Mouse (Mus musculus) layer of hippocampus, adult 2 months (tissue): Measurements from ENCODE around the gene Uckl1. TPM values are rescaled to one million over a fixed set of nuclear protein-coding genes. Genes with fewer than 3 reads are reported as not detected.

Source experiments
- DNase-seq, 2 experiments: peaks; one replicate each; pipeline ENCODE4 v3.0.0; 2022; ENCODE audit warnings: low spot score in 2 of 2
- H3K27ac ChIP-seq: fragments of 200-600 bp; 2 replicates; pipeline ENCODE4 v1.8.1; 2022
- H3K4me3 ChIP-seq: fragments of 200-600 bp; 2 replicates; pipeline ENCODE4 v1.8.1; 2022; ENCODE audit warnings: mild to moderate bottlenecking
- CTCF ChIP-seq: fragments of 200-600 bp; conservative IDR thresholded peaks from 2 replicates; pipeline ENCODE4 v1.8.1; 2022; ENCODE audit warnings: antibody characterized with exemption, mild to moderate bottlenecking, moderate library complexity
- long read RNA-seq, 2 experiments: library from polyadenylated mRNA; stranded (forward); transcript quantifications; one replicate each; pipeline ENCODE4 v2.0.0; 2021; ENCODE audit warnings: borderline mapping rate in 2 of 2
- total RNA-seq, 2 experiments: library from RNA; stranded (reverse); gene quantifications; 2 replicates each; pipeline ENCODE4 v1.2.3; 2021

The Uckl1 gene
- 10 to 100 TPM; 68.2 to 73.8 TPM for total RNA-seq
- long read RNA-seq, experiment 1, partial matches to known transcripts, result 4 of 36 reads
- long read RNA-seq, experiment 1, other reads (novel, unspliced or antisense), result 30 of 36 reads
- long read RNA-seq, experiment 2, partial matches to known transcripts, result 1 of 53 reads
- long read RNA-seq, experiment 2, other reads (novel, unspliced or antisense), result 50 of 53 reads

DNA sequence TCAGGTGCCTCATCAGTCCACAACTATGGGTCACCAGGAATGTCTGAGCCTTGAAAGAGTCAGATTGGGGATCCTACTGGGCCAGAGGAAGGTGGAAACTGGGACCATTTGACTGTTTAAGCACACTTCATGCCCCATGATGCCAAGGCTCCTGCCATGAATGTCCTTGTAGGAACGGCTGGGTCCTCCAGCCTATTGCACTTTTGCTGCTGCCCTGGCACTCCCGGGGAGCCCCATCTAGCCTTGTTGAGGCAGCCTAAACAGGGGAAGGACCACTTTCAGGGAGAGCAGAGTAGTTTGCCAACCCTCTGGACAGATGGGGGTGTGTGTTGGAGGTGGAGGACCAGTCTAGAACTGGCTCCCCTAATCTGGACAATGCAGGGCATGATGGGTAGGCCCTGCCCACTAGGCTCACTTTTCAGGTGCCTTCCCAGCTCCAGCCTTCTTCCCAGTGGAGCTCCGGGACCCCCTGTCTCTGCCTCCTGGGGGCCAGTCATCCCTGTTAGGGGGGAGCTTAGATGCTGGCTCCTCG is at the start of gene Uckl1:
TSS of gene Uckl1 (minus strand) at position 482 of the 532 bp plus-strand sequence.
- DNase-seq, result no peak
- TF ChIP-seq CTCF, result no peak
- H3K27ac ChIP-seq, result no peak within 1 kb of the TSS
- no peak within 1 kb of the TSS for H3K4me3 ChIP-seq

DNA sequence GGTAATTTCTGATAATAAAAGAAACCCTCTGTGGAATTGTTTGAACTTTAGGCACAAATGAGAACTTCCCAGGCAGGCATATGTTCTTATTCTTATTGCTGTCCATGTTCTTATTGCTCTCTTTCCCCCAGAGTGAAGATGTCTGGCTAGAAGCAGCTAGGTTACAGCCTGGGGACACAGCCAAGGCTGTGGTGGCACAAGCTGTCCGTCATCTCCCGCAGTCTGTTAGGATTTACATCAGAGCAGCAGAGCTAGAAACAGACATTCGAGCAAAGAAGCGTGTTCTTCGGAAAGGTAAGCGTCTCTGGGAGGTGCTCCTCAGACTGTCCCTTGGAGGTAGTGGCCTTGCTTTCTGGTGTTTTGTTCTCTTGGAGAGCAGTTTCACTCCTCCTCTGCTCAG is 47.9 kb upstream of the Uckl1 start:
- Histone ChIP-seq H3K4me3 (no peak overlapping the region), H3K27ac (peak overlapping the region; percentile 72)
- TF ChIP-seq CTCF, result no peak
- DNase-seq, result peak in 1 of 2 experiments; percentile 19

DNA sequence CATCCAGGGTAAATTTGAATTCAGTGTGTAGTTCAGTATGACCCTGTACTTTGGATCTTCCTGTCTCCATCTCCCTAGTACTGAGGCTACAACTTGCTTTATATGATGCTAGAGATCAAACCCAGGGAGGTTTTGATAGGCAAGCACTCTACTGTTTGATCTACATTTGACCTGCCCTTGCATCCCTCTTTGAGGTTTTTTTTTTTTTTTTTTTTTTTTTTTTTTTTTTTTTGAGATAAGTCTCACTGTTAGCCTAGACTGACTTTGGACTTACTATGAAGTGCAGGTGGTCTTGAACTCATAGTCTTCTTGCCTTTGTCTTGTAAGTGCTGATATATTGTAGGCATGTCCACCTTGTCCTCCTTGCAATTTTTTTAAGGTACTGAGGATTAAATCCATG is 43.8 kb upstream of the Uckl1 start:
- no peak for TF ChIP-seq CTCF
- no peak overlapping the region for H3K4me3 ChIP-seq
- DNase-seq, result no peak
- H3K27ac ChIP-seq, result no peak overlapping the region

DNA sequence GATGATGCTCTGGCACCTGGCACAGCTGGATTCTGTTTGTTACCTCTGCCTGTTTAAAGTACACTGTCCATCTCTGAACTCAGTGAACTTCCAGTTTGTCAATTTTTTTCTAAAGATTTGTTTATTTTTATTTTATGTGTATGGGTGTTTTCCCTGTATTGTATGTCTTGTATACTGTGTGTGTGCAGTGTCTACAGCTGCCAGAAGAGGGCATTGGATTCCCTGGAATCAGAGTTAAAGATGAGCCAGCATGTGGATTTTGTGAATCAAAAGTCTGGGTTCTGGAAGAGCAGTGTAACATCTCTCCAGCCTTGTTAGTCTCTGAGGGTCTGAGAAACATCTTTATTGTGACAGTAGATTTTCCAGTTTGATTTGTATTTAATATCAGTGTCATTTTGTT is 38.7 kb upstream of the Uckl1 start:
- H3K4me3 ChIP-seq, result no peak overlapping the region
- no peak overlapping the region for H3K27ac ChIP-seq
- DNase-seq, result peak in 1 of 2 experiments; percentile 32
- TF ChIP-seq CTCF, result peak; percentile 83

DNA sequence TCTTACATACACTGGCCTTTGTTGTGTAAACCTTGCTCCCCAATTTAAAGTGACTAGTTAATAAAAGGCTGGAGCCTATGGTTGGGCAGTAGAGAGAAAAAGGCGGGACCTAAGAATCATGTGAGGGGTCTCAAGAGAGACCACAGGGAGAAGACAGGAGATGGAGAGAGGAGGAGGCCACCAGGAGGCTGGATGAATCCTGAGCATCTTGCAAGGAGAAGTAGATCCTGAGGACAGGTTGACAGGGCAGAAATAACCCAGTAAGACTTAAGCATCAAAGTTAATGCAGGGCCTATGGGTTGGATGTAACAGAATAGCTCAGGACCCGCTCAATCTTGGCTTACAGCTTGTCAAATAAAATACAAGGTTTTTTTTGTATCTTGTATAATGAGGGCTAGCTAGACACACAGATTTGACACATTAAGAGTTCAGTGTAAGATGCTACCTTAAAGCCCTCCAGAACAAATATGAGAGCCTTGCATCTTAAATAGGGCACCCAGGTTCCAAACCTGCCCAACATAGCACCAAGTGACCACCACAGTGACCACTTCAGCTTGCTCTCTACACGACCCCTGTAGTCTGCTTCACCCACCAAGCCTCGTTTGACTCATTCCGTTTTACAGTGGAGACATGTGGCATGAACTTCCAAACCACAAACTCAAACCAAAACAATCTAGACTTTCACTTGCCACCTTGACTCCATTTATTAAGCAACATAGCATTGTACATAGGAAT is 34.2 kb upstream of the Uckl1 start:
- TF ChIP-seq CTCF, result no peak
- Histone ChIP-seq H3K27ac (no peak overlapping the region), H3K4me3 (no peak overlapping the region)
- no peak for DNase-seq

DNA sequence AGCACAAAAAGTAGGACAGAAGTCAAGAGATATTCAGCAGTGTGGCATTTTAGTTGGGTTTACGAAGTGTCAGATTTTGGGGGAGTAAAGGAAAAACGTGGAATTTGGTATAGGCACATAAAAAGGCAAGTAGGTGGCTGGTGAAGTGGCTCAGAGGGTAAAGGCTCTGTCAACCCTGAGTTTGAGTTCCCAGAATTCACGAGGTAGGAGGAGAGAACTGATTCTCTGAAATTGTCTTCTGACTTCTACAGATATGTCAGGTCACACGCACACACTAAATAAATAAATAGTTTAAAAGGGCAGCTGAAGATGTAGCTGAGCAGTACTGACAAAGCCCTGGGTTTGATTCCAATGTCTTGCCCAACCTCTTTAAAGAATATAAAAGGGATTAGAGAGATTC is 17.7 kb upstream of the Uckl1 start:
- H3K4me3 ChIP-seq, result peak overlapping the region; percentile 76; the same call in 1 of the 2 replicates
- TF ChIP-seq CTCF, result no peak
- no peak overlapping the region for H3K27ac ChIP-seq
- no peak for DNase-seq

DNA sequence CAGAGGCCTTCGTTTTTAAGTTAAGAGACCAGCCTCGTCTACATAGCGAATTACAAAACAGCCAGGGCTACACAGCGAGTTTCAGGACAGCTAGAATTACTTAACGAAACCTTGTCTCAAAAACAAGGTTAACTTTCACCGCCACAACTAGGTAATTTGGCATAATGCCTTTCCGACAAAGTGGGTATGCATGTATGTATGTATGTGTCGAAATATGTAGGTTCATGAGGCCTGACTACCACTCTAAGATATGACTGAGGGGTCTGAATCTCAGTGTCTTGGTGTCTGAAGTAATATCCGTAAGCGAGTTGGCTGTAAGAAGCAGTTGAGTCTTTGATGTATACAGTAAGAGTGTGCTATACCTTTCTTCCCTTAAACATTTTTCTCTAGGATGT is 17.1 kb upstream of the Uckl1 start:
- no peak for DNase-seq
- no peak for TF ChIP-seq CTCF
- H3K4me3 ChIP-seq, result peak overlapping the region; percentile 76
- peak overlapping the region; percentile 97 for H3K27ac ChIP-seq

DNA sequence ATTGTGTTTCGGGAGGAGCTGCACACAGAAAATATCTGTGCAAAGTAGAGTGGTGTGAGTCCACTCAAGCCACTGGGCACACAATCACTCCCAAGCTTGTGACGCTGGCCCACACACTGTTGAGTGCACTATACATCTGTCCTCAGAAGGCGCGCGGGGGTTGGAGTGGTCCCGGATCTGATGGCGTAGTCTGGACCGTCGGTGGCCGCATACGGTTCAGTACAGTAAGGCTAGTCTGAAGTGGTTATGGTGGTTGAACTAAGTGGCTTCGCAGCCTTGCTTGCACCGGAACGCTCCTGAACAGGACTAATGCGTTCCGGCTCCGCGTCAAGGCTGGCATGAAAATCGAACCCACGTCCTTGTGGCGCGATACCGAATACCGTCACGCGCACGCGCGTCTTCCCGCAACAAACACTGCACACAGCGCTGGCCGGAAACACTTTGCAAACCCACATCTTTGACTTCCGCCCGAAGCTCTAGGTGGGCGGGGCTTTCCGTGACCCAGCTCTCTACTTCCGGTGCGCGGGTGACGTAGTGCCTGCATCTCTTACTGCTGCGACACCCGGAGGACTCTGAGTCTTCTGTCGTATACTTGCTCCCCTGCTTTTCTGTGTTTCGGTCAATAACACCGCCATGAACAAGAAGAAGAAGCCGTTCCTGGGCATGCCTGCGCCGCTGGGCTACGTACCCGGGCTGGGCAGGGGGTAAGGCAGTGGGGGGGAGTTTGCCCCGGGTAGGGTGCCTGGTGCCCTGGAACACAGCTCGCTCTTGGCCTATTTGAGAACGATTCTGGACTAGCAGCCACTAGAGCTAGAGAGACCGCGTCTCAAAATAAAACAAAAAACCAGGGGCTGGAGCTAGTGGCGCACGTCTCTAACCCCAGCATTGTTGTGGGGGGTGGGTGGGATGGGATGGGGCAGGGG is 16.4 kb upstream of the Uckl1 start:
- Histone ChIP-seq H3K27ac (peak overlapping the region; percentile 97), H3K4me3 (peak overlapping the region; percentile 76)
- peak; percentile 21 for TF ChIP-seq CTCF
- DNase-seq, result peak; percentile 97

DNA sequence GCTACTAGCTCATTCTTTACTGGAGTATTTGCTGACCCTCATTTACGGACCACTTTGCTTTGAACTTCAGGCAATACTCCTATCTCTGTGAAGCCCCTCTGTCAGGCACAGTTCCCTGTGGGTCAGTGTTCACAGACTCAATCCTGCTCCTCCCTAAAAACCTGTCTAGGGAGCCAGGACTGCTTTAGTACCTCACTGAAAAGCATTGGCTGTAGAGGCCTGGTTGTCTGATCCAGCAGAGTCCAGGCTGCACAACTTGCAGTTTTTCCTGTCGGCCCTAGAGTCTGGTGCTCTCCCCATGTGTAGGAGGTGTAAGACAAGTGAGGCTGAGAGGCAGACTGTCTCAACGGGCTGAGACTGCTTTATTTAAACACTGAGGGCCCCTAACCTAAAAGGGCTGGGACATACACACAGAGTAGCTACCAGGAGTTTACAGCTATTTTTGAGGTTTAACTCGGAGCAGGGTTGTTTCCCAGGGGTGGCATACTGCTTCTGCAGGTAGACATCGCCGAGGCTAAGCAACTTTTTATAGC is 15.6 kb upstream of the Uckl1 start:
- H3K4me3 ChIP-seq, result peak overlapping the region; percentile 76
- DNase-seq, result peak in 1 of 2 experiments; percentile 8
- no peak for TF ChIP-seq CTCF
- H3K27ac ChIP-seq, result peak overlapping the region; percentile 97

DNA sequence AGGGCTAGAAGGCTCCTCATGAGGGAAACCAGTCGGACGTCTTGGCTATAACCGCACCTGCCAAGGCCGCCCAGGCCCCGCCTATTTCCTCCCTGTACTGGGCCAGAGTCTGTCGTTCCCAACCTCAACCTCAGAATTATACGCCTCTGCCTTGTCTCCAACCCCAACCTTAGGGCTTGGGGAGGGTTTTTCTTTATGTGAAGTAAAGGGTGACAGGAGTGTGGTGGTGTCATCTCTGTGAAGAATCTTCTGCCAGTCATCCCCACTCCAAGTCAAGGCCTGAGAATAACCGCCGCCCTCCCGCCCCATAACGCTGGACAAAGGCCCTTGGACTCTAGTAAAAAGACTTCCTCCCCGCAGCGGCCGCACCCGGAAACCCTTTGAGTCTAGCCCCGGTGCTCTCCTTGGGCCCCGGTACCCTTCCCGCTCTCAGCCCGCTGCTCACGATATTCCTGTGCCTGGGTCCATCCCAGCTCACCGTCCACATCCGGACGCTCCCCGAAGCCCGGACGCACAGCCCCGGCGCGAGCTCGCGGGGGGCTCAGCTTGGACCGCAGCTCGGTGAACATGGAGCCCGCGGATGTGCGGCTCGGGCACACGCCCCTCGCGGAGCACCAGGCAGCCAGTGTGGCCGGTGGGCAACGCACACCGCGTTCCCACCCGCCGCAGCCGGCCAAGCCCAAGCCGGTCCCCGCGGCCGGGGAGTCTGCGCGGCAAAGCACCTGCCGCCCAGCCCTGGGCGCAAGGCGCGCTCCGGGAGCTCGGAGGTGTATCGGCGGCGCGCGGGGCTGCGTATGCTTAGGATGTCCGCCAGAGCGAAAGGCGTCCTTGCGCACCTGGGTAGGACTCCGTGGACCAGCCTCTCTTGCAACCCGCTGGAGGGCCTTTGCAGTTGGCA is 14.0 kb upstream of the Uckl1 start, which contains the start of gene Samd10:
TSS of gene Samd10 (minus strand) at position 759 of the 898 bp plus-strand sequence.
- H3K27ac ChIP-seq, result peak within 1 kb of the TSS; percentile 89
- peak; percentile 60 for TF ChIP-seq CTCF
- DNase-seq, result peak in 1 of 2 experiments; percentile 37

DNA sequence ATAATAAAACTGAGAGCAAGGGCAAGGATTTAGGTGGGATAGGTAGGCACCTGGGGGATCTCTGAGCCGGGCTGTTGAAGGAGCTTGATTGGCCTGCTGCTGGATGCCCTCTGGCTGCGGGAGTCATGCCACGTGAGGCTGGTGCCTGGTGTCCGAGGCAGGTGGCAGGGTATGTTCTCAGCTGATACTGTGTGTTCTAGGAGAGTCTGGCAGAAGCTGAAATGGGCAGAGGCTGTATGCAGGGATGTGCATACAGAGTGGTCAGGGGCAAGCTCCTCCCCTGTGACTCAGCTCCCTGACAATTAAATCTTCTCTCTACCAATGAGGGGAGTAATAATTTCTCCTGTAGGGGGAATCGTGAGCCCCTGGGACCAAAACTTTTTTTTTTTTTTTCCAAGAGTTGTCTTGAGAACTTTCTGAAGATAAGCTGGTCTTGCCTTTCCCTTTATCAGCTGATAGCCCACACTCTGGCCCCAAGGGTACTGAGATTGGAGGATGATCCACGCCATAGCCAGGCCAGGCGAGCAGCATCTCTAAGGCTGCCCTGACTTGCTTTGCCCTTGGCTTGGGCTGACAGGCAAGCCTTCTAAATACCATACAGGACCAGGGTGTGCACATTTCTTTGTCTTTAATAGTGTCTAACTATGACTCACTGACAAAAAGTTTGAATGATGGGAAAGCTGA is 12.8 kb upstream of the Uckl1 start:
- no peak overlapping the region for H3K4me3 ChIP-seq
- TF ChIP-seq CTCF, result peak; percentile 61
- no peak overlapping the region for H3K27ac ChIP-seq
- DNase-seq, result no peak

More for the DNA sequence above, 14.0 kb upstream of the Uckl1 start, which contains the start of gene Samd10:
- H3K4me3 ChIP-seq, result peak within 1 kb of the TSS; percentile 57
